Mouse (Mus musculus): Measurements from ENCODE around the gene Dis3.

GRCm38 (mm10) chr14:99124076-99124475 lies 24.5 kb upstream of the Dis3 start:
- TF ChIP-seq CTCF (IDR thresholded peaks at IDR 0.05; ENCODE audit: extremely low read depth, insufficient read depth, low read length) = no peak
- no peak for TF ChIP-seq POLR2A (IDR thresholded peaks at IDR 0.05; ENCODE audit: extremely low read depth, insufficient read depth, low read length)

Measured in cortical plate, adult 2 months (tissue).